Mouse (Mus musculus): ENCODE results near the gene Slc25a44.

The Slc25a44 gene

GRCm38 (mm10) chr3:88424605-88425329 lies at the start of gene Slc25a44:
TSS of gene Slc25a44 (minus strand) at chr3:88425139.
- DNase-seq (ENCODE audit: inconsistent ontology term) = peak; percentile 96

DNA sequence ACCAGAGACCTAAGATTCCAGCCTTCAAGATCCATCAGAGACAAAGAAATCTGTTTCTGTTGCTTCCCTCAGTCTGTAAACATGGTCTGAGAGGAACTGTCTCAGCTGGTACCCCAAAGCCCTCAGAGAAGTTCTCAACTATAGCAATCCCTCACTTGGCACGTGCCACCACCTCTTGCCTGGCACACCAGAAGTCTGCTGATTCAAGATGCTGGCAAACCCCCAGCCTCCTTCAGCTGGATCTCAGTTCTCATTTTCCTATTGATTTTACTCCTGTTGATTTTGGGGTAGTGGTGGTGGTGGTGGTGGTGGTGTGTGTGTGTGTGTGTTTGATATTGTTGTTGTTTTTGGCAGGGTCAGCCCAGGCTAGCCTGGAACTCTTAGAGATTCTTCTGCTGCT lies 48.6 kb upstream of the Slc25a44 start:
- no peak for DNase-seq (ENCODE audit: inconsistent ontology term)

DNA sequence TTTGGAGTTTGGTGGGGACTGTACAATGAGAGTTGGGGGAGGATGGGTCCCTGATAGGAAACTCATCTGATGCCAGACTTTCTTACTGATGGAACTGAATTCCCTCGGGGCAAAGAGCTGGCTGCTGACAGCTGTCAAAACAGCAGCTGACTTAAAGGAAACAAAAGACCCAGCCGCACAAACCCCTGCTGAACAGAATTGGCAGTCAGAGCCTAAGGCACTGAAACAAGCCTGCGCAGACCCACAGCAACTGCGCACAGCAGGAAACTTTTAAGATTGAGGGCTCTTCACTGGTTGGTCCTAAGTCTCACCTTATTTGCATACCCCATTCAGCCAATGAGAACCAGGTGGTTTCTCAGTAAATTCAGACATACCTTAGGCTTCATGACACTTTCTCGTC lies 48.1 kb upstream of the Slc25a44 start:
- DNase-seq (ENCODE audit: inconsistent ontology term) = no peak

- no peak for DNase-seq (ENCODE audit: inconsistent ontology term)
Measured at GRCm38 (mm10) chr3:88470943-88471479, 46.1 kb upstream of the Slc25a44 start.

DNA sequence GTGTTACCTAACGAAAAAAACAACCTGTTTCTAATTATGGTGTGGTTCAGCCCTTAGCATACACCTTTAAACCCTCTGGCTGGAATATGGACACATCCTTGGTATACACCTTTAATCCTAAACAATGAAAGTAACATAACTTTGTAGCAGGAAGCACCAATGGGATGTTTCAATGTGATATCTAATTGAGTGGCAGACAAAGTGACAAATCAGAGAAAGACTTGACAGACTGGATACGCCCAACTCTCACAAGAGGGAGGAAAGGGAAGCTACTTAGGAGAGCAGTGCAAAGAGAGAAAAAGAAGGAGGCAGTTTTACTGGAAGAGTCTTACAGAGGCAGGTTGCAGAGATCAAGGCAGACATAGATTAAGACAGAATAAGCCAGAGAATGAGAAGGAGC lies 44.5 kb upstream of the Slc25a44 start:
- no peak for DNase-seq (ENCODE audit: inconsistent ontology term)

DNA sequence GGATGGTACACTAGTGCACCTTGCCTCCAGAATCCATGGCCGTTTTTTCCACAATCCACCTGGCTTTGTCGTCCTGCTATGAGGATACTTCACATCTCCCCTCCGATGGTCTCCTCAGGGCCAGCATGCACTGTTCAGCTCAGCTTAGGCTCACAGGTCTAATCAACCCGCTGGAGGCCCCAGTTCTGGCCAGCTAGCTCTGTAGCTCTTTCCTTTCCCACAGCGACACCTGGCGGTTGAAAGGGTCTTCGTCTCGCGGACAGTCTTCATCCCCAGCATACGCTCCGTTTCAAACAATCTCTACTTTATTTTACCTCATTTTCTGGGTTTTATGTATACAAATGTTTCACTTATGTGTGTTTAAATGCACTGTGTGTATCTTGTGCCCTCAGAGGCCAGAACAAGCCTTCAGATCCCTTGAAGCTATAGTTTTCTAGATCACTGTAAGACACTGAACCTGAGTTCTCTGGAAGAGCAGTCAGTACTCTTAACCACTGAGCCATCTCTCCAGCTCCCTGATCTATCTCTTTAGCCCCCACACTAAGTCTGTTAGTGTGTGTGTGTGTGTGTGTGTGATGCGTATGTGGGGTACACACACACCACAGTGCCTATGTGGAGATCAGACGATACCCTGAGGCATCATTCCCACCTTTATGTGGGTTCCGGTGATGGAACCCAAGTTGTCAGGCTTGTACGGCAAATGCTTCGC lies 42.3 kb upstream of the Slc25a44 start:
- DNase-seq (ENCODE audit: inconsistent ontology term) = peak; percentile 63

- no peak for DNase-seq (ENCODE audit: inconsistent ontology term)
Measured at GRCm38 (mm10) chr3:88465127-88465526, 40.2 kb upstream of the Slc25a44 start.

GRCm38 (mm10) chr3:88464425-88464824 lies 39.5 kb upstream of the Slc25a44 start:
- DNase-seq (ENCODE audit: inconsistent ontology term) = no peak

DNA sequence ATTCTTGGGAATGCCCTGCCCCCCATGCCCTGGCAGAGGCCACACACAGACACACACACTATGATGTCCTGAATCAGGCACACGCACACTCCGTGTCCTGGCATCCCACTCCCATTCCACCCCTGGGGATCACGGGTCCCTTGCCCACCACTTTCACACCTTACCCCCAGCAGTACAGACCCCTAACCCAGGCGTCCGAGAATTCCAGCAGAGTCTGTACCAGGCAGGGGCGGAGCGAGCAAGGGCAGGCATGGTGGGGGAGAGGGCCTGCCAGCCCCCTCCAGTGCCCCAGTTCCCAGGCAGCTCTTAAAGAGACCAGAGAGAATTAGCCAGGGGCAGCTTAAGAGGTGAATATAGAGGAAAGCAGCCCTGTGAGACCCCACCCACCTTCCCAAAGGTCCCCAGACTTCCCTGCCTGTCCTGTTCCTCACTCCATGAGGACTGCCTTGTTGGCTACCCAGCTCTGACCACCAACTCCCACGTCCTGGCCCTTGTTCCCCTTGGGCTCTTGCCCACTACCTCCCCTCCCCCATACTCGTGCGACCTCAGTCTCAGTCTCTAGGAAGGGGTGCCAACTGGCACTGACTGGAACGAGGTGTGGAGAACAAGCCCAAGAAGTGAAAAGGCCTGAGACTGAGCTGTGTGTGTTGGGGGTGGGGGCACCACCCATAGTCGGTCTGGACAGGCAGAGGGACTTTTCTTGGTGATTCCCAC lies 36.2 kb upstream of the Slc25a44 start, which contains the start of gene Sema4a:
Gene Sema4a (minus strand): TSS at position 200 of the 714 bp plus-strand sequence.
- no peak for DNase-seq (ENCODE audit: inconsistent ontology term)

GRCm38 (mm10) chr3:88460029-88460428 lies 35.1 kb upstream of the Slc25a44 start:
- DNase-seq (ENCODE audit: inconsistent ontology term) = no peak

- no peak for DNase-seq (ENCODE audit: inconsistent ontology term)
Measured at GRCm38 (mm10) chr3:88458778-88459219, 33.9 kb upstream of the Slc25a44 start.

DNA sequence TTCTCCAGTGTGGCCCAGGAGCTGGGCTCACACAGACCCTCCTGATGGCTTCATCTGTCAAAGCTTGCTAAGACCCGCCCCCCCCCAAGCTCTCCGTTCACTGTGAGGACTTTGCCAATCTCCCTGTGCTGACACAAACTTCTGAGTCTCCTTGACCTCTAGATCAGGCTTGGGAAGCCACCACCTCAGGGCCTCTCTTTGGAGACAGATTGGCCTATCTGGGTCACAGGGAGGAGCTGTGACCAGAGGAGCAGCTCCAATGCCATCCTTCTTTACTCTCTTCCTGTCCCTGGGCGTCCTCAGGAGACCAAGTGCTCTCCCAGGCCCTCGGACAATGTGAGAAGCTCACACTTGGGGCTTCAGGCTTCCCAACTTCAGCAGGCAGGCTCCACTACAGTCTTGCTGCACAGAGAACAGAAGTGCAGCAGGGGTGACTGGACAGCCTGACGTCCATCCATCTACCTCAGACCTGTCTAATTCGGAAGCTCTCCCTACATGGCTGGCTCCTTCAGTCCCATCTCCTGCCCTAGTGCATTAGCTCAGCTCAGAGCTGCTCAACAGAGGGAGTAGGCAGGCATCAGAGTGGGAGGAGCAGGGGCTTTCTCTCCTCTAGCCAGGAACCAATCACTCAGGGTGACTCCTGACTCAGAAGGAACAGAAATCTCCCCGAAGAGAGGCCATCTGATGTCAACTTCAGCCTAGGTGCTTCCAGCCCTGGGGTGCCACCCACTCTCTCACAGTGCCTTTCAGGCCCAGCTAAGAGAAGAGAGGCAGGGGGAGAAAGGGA lies 32.0 kb upstream of the Slc25a44 start:
- DNase-seq (ENCODE audit: inconsistent ontology term) = no peak

GRCm38 (mm10) chr3:88456313-88456712 lies 31.4 kb upstream of the Slc25a44 start:
- DNase-seq (ENCODE audit: inconsistent ontology term) = no peak

GRCm38 (mm10) chr3:88455588-88456264 lies 30.8 kb upstream of the Slc25a44 start:
- no peak for DNase-seq (ENCODE audit: inconsistent ontology term)

- DNase-seq (ENCODE audit: inconsistent ontology term) = no peak
Measured at GRCm38 (mm10) chr3:88454762-88455587, 30.0 kb upstream of the Slc25a44 start.

GRCm38 (mm10) chr3:88453986-88454385 lies 29.0 kb upstream of the Slc25a44 start:
- no peak for DNase-seq (ENCODE audit: inconsistent ontology term)

DNA sequence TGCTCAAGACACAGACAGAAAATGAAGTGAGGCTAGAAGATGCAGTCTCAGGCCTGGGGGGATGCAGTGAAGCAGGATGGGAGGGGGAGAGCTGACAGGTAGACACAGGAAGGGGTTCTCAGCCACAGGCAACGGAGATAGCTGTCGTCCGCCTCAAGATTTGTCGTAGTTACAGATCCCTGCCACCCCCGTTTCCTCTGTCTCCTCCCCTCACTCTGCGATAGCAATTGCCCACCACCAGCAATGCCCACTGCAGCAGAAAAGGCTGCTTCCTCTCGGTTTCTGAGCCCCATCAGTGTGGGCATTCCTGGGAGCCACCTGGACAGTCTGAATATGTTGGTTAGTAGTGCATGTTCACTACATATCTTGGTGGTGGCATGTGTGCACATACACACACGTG lies 28.4 kb upstream of the Slc25a44 start:
- DNase-seq (ENCODE audit: inconsistent ontology term) = no peak

GRCm38 (mm10) chr3:88452716-88453115 lies 27.8 kb upstream of the Slc25a44 start:
- DNase-seq (ENCODE audit: inconsistent ontology term) = no peak

DNA sequence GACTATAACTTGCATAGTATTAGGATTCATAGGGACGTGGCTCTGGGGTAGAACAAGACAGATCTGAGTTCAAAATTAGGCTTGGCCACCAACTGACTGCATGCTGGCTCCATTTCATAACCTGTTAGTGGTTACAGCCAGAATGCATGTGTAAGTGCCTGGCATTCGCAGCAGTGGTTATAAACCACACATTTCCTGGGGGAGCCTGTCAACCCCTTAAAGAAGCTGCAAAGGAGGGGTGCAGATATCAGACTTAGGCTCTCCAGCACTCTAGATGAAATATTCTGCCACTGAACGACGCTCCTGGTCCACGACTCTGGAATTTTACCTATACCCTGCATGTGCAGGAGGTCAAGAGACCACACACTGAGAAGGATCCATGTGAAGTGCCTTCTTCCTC lies 27.3 kb upstream of the Slc25a44 start:
- DNase-seq (ENCODE audit: inconsistent ontology term) = no peak
